Mouse (Mus musculus): ENCODE data around the gene Gm5039. TPM values are rescaled to one million over a fixed set of nuclear protein-coding genes. Genes with fewer than 3 reads are reported as not detected.
"Not testable (repeated sequence)": the region's sequence is repeated elsewhere in the genome, so short reads cannot be mapped to it uniquely, and the experiment has no call there.

Gene Gm5039
- polyA plus RNA-seq, 1 experiment from 2014 or later, result not detected

DNA sequence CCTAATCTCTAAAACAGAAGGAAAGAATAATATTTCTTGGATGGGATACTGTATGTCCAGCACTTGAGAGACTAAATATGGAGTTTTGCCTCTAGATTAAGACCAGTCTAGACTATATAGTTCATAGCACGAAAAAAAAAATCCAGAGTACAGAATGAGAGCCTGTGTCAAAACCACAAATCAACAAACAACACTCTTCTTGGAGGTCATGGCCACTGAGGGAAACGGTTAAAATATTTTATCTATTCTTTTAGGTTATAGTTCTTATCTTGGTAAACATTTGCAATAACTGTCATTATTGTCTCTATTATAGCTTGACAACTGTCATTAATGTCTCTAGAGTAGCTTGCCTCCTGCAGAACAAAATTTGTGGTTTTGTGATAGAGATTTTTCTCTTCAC lies 26.7 kb downstream of the Gm5039 start:
- ATAC-seq (ENCODE audit: low read depth); H3K4me3 ChIP-seq; H3K36me3 ChIP-seq; H3K4me1 ChIP-seq (replicated peaks); H3K9ac ChIP-seq; H3K27me3 ChIP-seq; H3K9me3 ChIP-seq; H3K27ac ChIP-seq (replicated peaks); H3K4me2 ChIP-seq: not testable (repeated sequence)
- WGBS, result 62% methylated on average over 2 of the region's 2 CpGs

DNA sequence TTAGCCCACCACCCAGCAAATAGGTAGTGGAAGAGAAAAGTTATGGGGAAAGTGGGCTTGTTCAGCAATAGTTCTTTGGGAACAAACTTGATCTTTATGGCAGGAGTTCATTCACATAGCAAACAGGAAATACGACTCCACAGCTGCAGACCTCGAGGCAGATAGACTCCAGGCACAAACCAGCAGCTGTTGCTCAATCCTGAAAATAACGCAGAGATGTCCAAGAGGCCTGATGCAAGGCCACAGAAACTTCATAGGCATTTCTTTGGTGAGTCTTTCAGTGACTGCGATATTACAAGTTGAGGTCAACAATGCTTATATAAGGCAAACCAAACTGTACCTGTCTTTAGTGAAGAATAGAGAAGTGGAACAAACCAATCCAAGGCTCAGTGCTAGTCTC lies 30.7 kb downstream of the Gm5039 start:
- not testable (repeated sequence) for H3K9ac ChIP-seq; H3K9me3 ChIP-seq; H3K27me3 ChIP-seq; H3K27ac ChIP-seq (replicated peaks); H3K36me3 ChIP-seq; H3K4me3 ChIP-seq; ATAC-seq (ENCODE audit: low read depth); H3K4me1 ChIP-seq (replicated peaks); H3K4me2 ChIP-seq
- 81% methylated on average over 4 of the region's 4 CpGs for WGBS

DNA sequence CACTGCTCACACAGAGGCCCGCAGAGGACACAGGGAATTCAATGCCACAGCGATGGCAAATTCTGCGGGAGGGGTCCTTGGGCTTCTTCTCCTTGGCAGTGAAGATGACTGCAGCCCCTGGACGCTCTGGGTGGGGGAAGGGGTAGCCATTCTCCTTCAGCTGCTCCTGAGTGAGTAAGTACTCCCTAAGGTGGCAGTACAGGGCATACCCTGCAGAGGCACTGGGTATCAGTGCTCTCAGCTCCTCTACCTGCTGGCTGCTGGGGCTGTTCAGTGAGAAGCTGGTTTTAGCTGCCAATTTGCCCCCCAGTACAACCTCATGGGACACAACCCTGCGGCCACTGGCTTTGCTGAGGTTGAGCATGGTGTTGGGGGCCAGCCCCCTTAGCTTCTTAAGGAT lies 38.6 kb downstream of the Gm5039 start:
- H3K4me3 ChIP-seq; H3K27ac ChIP-seq (replicated peaks); ATAC-seq (ENCODE audit: low read depth); H3K27me3 ChIP-seq; H3K4me1 ChIP-seq (replicated peaks); H3K9me3 ChIP-seq; H3K9ac ChIP-seq; H3K4me2 ChIP-seq; H3K36me3 ChIP-seq: not testable (repeated sequence)
- 82% methylated on average over 5 of the region's 5 CpGs for WGBS

DNA sequence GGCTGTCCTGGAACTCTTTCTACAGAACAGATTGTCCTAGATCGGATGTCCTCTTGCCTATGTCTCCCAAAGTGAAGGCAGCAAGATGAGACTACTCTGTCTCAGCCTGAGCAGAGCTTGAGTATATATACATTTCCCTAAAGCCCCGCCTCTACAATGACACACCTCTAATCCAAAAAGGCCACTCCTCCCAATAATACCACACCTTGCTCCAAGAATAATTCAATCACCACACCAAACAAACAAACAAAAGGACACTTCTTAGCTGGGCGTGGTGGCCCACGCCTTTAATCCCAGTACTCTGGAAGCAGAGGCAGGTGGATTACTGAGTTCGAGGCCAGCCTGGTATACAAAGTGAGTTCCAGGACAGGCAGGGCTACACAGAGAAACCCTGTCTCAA lies 49.4 kb downstream of the Gm5039 start, which contains the start of gene Gm5662:
TSS of gene Gm5662 (minus strand) at position 101 of the 400 bp plus-strand sequence.
- not testable (repeated sequence) for H3K4me3 ChIP-seq; H3K9me3 ChIP-seq; H3K9ac ChIP-seq; H3K4me1 ChIP-seq (replicated peaks); H3K27me3 ChIP-seq; H3K4me2 ChIP-seq; H3K36me3 ChIP-seq; ATAC-seq (ENCODE audit: low read depth); H3K27ac ChIP-seq (replicated peaks)
- WGBS, result 83% methylated on average over 5 of the region's 5 CpGs

Other genes starting within 250 kb of the Gm5039 start
- not detected in 2 replicates for gene Gm16368, start 240.3 kb downstream of the Gm5039 start, polyA plus RNA-seq (2015; fragmentation: Nextera tagmentation; extraction: Ambion mirVana)
- gene Gm10436, start 141.9 kb downstream of the Gm5039 start, polyA plus RNA-seq (2015; fragmentation: Nextera tagmentation; extraction: Ambion mirVana), result not detected in 2 replicates
- not detected in 2 replicates for gene Gm8332, start 73.9 kb downstream of the Gm5039 start, polyA plus RNA-seq (2015; fragmentation: Nextera tagmentation; extraction: Ambion mirVana)
- gene Gm5662, start 49.5 kb downstream of the Gm5039 start, polyA plus RNA-seq (2015; fragmentation: Nextera tagmentation; extraction: Ambion mirVana), result not detected in 2 replicates
- 26.3 and 28.5 TPM in 2 replicates for gene Adck1, start 36.5 kb upstream of the Gm5039 start, polyA plus RNA-seq (2015; fragmentation: Nextera tagmentation; extraction: Ambion mirVana)